Mouse (Mus musculus) fat pad, adult 2 months (tissue): ENCODE measurements around the gene Nuak2.

ENCODE experiments used
- DNase-seq: peaks from one replicate; pipeline ENCODE4 v3.0.0-alpha.2; 2011; ENCODE audit warnings: low read depth, low spot score; ENCODE audit errors: extremely low read depth

Nuak2 gene

GRCm38 (mm10) chr1:132374140-132374872, 58.4 kb downstream of the Nuak2 start:
- no peak for DNase-seq

- DNase-seq: no peak
These were observed 58.9 kb downstream of the Nuak2 start for GRCm38 (mm10) chr1:132374873-132375244.

- DNase-seq: no peak
These were observed 59.3 kb downstream of the Nuak2 start for GRCm38 (mm10) chr1:132375256-132375655.

GRCm38 (mm10) chr1:132376211-132377054, 60.5 kb downstream of the Nuak2 start:
- DNase-seq: no peak

GRCm38 (mm10) chr1:132377055-132377365, 61.1 kb downstream of the Nuak2 start:
- no peak for DNase-seq

- no peak for DNase-seq
These were observed 61.9 kb downstream of the Nuak2 start for GRCm38 (mm10) chr1:132377811-132378210.

GRCm38 (mm10) chr1:132380550-132381100, 64.7 kb downstream of the Nuak2 start:
- DNase-seq: no peak

- no peak for DNase-seq
These were observed 66.0 kb downstream of the Nuak2 start for GRCm38 (mm10) chr1:132381929-132382328.
